Mouse (Mus musculus) spleen, adult 10 weeks (tissue): ENCODE data around the gene Cntn2. TPM values are rescaled to one million over a fixed set of nuclear protein-coding genes. Genes with fewer than 3 reads are reported as not detected.

Experiments
- polyA plus RNA-seq: library from polyadenylated mRNA; stranded (reverse); fragments of 350-450 nt; fragmentation: Illumina TruSeq; extraction: RNeasy Lipid Tissue Mini Kit (QIAGEN cat#74804); gene quantifications from one replicate; pipeline ENCODE4 v1.2.3, GENCODE M21; 2015; ENCODE audit warnings: low replicate concordance; ENCODE audit not compliant: insufficient read depth

Cntn2 gene
- not detected for polyA plus RNA-seq

DNA sequence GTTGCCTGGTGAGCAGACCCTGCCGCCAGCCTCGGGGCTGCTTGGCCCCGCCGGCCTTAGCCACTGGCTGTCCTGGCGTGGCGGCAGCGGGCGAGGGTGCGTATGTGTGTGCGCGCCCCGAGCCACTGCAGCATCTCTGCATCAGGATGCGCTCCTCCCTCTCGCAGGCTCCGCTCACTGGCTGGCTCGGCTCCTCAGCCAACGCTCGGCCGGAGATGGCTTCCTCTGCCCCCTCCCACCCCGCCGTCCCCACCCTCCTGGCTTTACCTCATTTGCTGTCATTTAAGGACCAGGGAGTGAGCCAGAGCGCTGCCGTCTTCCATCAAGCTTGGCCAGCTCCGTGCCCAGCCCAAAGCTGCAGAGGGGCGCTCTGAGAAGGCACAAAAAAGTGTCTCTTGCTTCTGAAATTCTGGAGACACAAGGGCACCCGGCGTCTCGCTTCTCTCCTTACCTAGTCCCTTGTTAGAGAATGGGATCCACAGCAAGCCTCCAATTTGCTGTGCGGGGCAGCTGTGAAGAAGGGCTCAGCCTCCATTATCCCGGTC, at the start of gene Cntn2:
Cntn2 (minus strand) TSS at position 495 of the 545 bp plus-strand sequence.

GRCm38 (mm10) chr1:132506058-132506457, 37.0 kb downstream of the Cntn2 start, which contains the start of gene Tmem81:
Gene Tmem81, plus strand, starts transcription at chr1:132506230.

DNA sequence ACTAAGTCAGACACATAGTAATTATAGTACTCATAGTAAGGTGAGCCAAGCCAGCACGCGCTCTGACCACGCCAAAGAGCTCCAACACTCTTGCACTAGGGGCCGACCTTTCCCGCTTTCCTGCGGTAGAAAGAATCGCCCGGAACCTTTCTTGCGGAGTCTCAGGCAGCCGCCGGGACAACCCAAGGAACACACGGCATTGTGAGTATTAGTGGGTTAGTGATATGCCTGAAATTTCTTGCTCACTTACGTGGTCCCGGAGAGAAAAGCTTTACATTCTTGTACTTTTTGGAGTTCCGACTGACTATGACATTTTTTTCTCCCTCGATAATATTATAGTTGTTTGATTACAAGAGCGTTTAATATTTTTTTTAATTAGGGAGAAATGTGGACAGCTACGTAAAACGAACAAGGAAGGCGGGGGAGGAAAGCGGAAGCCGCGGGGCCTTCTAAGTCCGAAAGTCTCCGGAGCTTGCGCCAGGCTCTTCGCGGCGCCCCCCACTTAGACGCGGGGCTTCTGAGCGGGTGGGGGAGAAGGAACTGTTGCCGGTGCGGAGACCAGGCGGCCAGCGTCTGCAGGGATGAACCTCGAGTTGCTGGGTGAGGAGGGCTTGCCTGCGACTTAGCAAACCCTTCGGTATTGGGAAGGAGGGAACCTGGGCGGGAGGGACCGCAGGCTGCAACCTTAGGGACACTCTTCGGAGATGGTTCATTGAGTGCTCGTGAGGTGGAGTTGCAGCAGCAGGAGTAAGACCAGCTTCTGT, 65.9 kb downstream of the Cntn2 start, which contains the start of gene Rbbp5:
Rbbp5 (plus strand) TSS at position 438 of the 764 bp plus-strand sequence.

Other genes with a start within 250 kb of the Cntn2 start
- 0.41 TPM for gene Klhdc8a, start 244.6 kb downstream of the Cntn2 start, polyA plus RNA-seq
- gene Nuak2, start 227.1 kb downstream of the Cntn2 start, polyA plus RNA-seq = 24.1 TPM
- gene Tmcc2, start 152.0 kb downstream of the Cntn2 start, polyA plus RNA-seq = 34.4 TPM
- 17.7 TPM for gene Dstyk, start 125.7 kb downstream of the Cntn2 start, polyA plus RNA-seq
- 67.6 TPM for gene Rbbp5, start 65.9 kb downstream of the Cntn2 start, polyA plus RNA-seq
- 15.1 TPM for gene Tmem81, start 37.0 kb downstream of the Cntn2 start, polyA plus RNA-seq
- 6.3 TPM for gene Nfasc, start 198.5 kb upstream of the Cntn2 start, polyA plus RNA-seq